Mouse (Mus musculus) naive thymus-derived CD4-positive, alpha-beta T cell, adult 5 months (primary cell): ENCODE measurements around the gene Nrbp1. TPM values are rescaled to one million over a fixed set of nuclear protein-coding genes. Genes with fewer than 3 reads are reported as not detected.

Source experiments
- polyA plus RNA-seq: library from polyadenylated mRNA; unstranded; fragments of 100-300 nt; shearing (Covaris generic); gene quantifications from one replicate; pipeline ENCODE4 v1.2.1, GENCODE M21; 2017

Gene Nrbp1
- polyA plus RNA-seq, result 259 TPM

GRCm38 (mm10) chr5:31240637-31241521 lies at the start of gene Nrbp1, which contains the start of gene Gm9970:
Gene Nrbp1 (plus strand): TSS chr5:31240864.
Gene Gm9970 (minus strand): TSS chr5:31241232.

GRCm38 (mm10) chr5:31192939-31193630 lies 47.6 kb upstream of the Nrbp1 start, which contains the start of the genes Snx17 and Eif2b4:
Gene Snx17 (plus strand): TSS chr5:31193227.
Gene Eif2b4 (minus strand): TSS chr5:31193430.

GRCm38 (mm10) chr5:31201742-31202590 lies 38.7 kb upstream of the Nrbp1 start, which contains the start of gene Zfp513:
Gene Zfp513 (minus strand): TSS chr5:31202303.

GRCm38 (mm10) chr5:31220448-31221303 lies 20.0 kb upstream of the Nrbp1 start, which contains the start of gene Ppm1g:
Gene Ppm1g (minus strand): TSS chr5:31220687.

GRCm38 (mm10) chr5:31251541-31252101 lies 11.0 kb downstream of the Nrbp1 start, which contains the start of gene Krtcap3:
Gene Krtcap3 (plus strand): TSS chr5:31251691.

GRCm38 (mm10) chr5:31290521-31291360 lies 50.1 kb downstream of the Nrbp1 start, which contains the start of gene Ift172:
Gene Ift172 (minus strand): TSS chr5:31291116.

GRCm38 (mm10) chr5:31295606-31296141 lies 55.0 kb downstream of the Nrbp1 start, which contains the start of gene Fndc4:
Gene Fndc4 (minus strand): TSS chr5:31296080.

GRCm38 (mm10) chr5:31297047-31297757 lies 56.5 kb downstream of the Nrbp1 start, which contains the start of gene Gckr:
Gene Gckr (plus strand): TSS chr5:31297443.

Other genes with a start within 250 kb of the Nrbp1 start
- 64.4 TPM for gene Atraid, start 192.6 kb upstream of the Nrbp1 start, polyA plus RNA-seq
- 8.8 TPM for gene Slc5a6, start 191.9 kb upstream of the Nrbp1 start, polyA plus RNA-seq
- 24.5 TPM for gene Cad, start 186.1 kb upstream of the Nrbp1 start, polyA plus RNA-seq
- not detected for gene Dnajc5g, start 134.6 kb upstream of the Nrbp1 start, polyA plus RNA-seq
- not detected for gene Slc30a3, start 132.6 kb upstream of the Nrbp1 start, polyA plus RNA-seq
- not detected for gene Trim54, start 124.2 kb upstream of the Nrbp1 start, polyA plus RNA-seq
- gene Ucn, start 102.0 kb upstream of the Nrbp1 start, polyA plus RNA-seq, result not detected
- gene Mpv17, start 86.6 kb upstream of the Nrbp1 start, polyA plus RNA-seq, result 15.3 TPM
- gene Gm29609, start 61.0 kb upstream of the Nrbp1 start, polyA plus RNA-seq, result 2.5 TPM
- 94.7 TPM for gene Gtf3c2, start 60.7 kb upstream of the Nrbp1 start, polyA plus RNA-seq
- gene Snx17, start 47.6 kb upstream of the Nrbp1 start, polyA plus RNA-seq, result 88.9 TPM
- gene Eif2b4, start 47.4 kb upstream of the Nrbp1 start, polyA plus RNA-seq, result 51.6 TPM
- 23.9 TPM for gene Zfp513, start 38.6 kb upstream of the Nrbp1 start, polyA plus RNA-seq
- gene Ppm1g, start 20.2 kb upstream of the Nrbp1 start, polyA plus RNA-seq, result 169 TPM
- 0.67 TPM for gene Gm9970, start 368 bp downstream of the Nrbp1 start, polyA plus RNA-seq
- 55.3 TPM for gene Krtcap3, start 10.8 kb downstream of the Nrbp1 start, polyA plus RNA-seq
- 10.5 TPM for gene Ift172, start 50.3 kb downstream of the Nrbp1 start, polyA plus RNA-seq
- 0.90 TPM for gene Fndc4, start 55.2 kb downstream of the Nrbp1 start, polyA plus RNA-seq
- gene Gckr, start 56.6 kb downstream of the Nrbp1 start, polyA plus RNA-seq, result 0.51 TPM
- 42.7 TPM for gene Zfp512, start 211.6 kb downstream of the Nrbp1 start, polyA plus RNA-seq
- not detected for gene 4930548H24Rik, start 244.9 kb downstream of the Nrbp1 start, polyA plus RNA-seq